Mouse (Mus musculus) CH12.LX (cell line): ENCODE measurements around the gene Dhx58. TPM values are rescaled to one million over a fixed set of nuclear protein-coding genes. Genes with fewer than 3 reads are reported as not detected.
A peak's percentile ranks its signal among the peaks of the same experiment; 100 is the strongest.

Experiments used
- DNase-seq: peaks from one replicate; pipeline ENCODE4 v3.0.0-alpha.2; 2013; ENCODE audit errors: extremely low read depth
- H3K27ac ChIP-seq: 2 replicates; pipeline ENCODE4 v1.5.1; 2012; ENCODE audit warnings: low read depth, mild to moderate bottlenecking, control low read depth, moderate library complexity; ENCODE audit not compliant: insufficient read depth
- H3K27me3 ChIP-seq: replicated peaks from 2 replicates; pipeline ENCODE3; 2012; ENCODE audit warnings: inconsistent platforms
- H3K36me3 ChIP-seq, 2 experiments: replicated peaks in 1 of 2; 2 replicates each; pipeline versions ENCODE3 to v1.6.1; 2012; ENCODE audit warnings: inconsistent platforms in 1 of 2, low read length in 1 of 2, mild to moderate bottlenecking in 1 of 2, mixed read lengths in 1 of 2, moderate library complexity in 1 of 2; ENCODE audit not compliant: control insufficient read depth in 1 of 2, insufficient read depth in 1 of 2
- H3K4me1 ChIP-seq, 2 experiments: 2 replicates each; pipeline ENCODE4 v1.6.1; 2012; ENCODE audit warnings: inconsistent platforms in 1 of 2, moderate library complexity in 1 of 2; ENCODE audit not compliant: insufficient read depth in 2 of 2, control insufficient read depth in 1 of 2
- H3K4me2 ChIP-seq: 2 replicates; pipeline ENCODE4 v1.6.1; 2012; ENCODE audit warnings: low read depth, mild to moderate bottlenecking, control low read depth; ENCODE audit not compliant: poor library complexity, insufficient read depth, severe bottlenecking
- H3K4me3 ChIP-seq, 3 experiments: fragments of 150-350 bp in 1 of 3; sonication (generic) in 1 of 3; replicated peaks in 1 of 3; 2 replicates each; pipeline versions ENCODE3 to v1.5.1; 2011 to 2012; ENCODE audit warnings: low read depth in 2 of 3, low read length in 2 of 3, mild to moderate bottlenecking in 2 of 3, moderate library complexity in 2 of 3, control low read depth in 1 of 3, improper control_type of control experiment in 1 of 3, inconsistent platforms in 1 of 3, mixed read lengths in 1 of 3; ENCODE audit not compliant: poor library complexity in 1 of 3
- H3K79me2 ChIP-seq: replicated peaks from 2 replicates; pipeline ENCODE4 v1.6.1; 2012; ENCODE audit warnings: mild to moderate bottlenecking, moderate library complexity; ENCODE audit not compliant: control insufficient read depth, poor library complexity, insufficient read depth, severe bottlenecking; ENCODE audit errors: extremely low read depth
- H3K9ac ChIP-seq: 2 replicates; pipeline ENCODE4 v1.6.1; 2012; ENCODE audit warnings: low read depth, mild to moderate bottlenecking, control low read depth, moderate library complexity; ENCODE audit not compliant: insufficient read depth
- H3K9me3 ChIP-seq: replicated peaks from 2 replicates; pipeline ENCODE3; 2012; ENCODE audit warnings: low read length, inconsistent platforms, mixed read lengths
- BHLHE40 ChIP-seq: IDR thresholded peaks from 2 replicates; pipeline ENCODE4 v1.6.1; 2011; ENCODE audit warnings: mild to moderate bottlenecking, low read depth, low read length, improper control_type of control experiment
- CHD2 ChIP-seq: IDR thresholded peaks from 2 replicates; pipeline ENCODE4 v1.6.1; 2011; ENCODE audit warnings: low read length, improper control_type of control experiment
- CTCF ChIP-seq, 2 experiments: IDR thresholded peaks in 1 of 2; conservative IDR thresholded peaks in 1 of 2; 2 replicates each; pipeline ENCODE4 v1.5.1; 2011 to 2012; ENCODE audit warnings: low read depth in 2 of 2, low read length in 2 of 2, improper control_type of control experiment in 1 of 2, inconsistent platforms in 1 of 2, mild to moderate bottlenecking in 1 of 2, moderate library complexity in 1 of 2
- E2F4 ChIP-seq: IDR thresholded peaks from 2 replicates; pipeline ENCODE4 v1.6.1; 2011; ENCODE audit warnings: low read depth, low read length, improper control_type of control experiment; ENCODE audit not compliant: insufficient replicate concordance
- EP300 ChIP-seq: IDR thresholded peaks from 2 replicates; pipeline ENCODE4 v1.6.1; 2011; ENCODE audit warnings: low read length, improper control_type of control experiment
- GABPA ChIP-seq: IDR thresholded peaks from 2 replicates; pipeline ENCODE4 v1.6.1; 2012; ENCODE audit warnings: low read depth, low read length, improper control_type of control experiment, inconsistent platforms; ENCODE audit not compliant: insufficient replicate concordance
- HCFC1 ChIP-seq: IDR thresholded peaks from 2 replicates; pipeline ENCODE4 v1.6.1; 2012; ENCODE audit warnings: low read depth, mild to moderate bottlenecking, inconsistent platforms, low read length, improper control_type of control experiment
- IRF4 ChIP-seq: IDR thresholded peaks from 2 replicates; pipeline ENCODE4 v1.6.1; 2014; ENCODE audit warnings: low read depth, mild to moderate bottlenecking, inconsistent platforms, low read length, improper control_type of control experiment
- MAX ChIP-seq: IDR thresholded peaks from 2 replicates; pipeline ENCODE4 v1.6.1; 2011; ENCODE audit warnings: low read length, improper control_type of control experiment
- MAZ ChIP-seq: IDR thresholded peaks from 2 replicates; pipeline ENCODE4 v1.6.1; 2012; ENCODE audit warnings: low read depth, mild to moderate bottlenecking, inconsistent platforms, low read length, improper control_type of control experiment, moderate library complexity
- MXI1 ChIP-seq: IDR thresholded peaks from 2 replicates; pipeline ENCODE4 v1.6.1; 2011; ENCODE audit warnings: mild to moderate bottlenecking, low read depth, low read length, improper control_type of control experiment
- MYC ChIP-seq: IDR thresholded peaks from 2 replicates; pipeline ENCODE4 v1.6.1; 2011; ENCODE audit warnings: low read depth, mild to moderate bottlenecking, improper control_type of control experiment, low read length
- NRF1 ChIP-seq: IDR thresholded peaks from 2 replicates; pipeline ENCODE4 v1.6.1; 2014; ENCODE audit warnings: low read depth, mild to moderate bottlenecking, inconsistent platforms, low read length, improper control_type of control experiment, moderate library complexity
- PAX5 ChIP-seq: IDR thresholded peaks from 2 replicates; pipeline ENCODE4 v1.6.1; 2012; ENCODE audit warnings: low read length, inconsistent platforms, mixed read lengths
- POLR2A ChIP-seq: IDR thresholded peaks from 2 replicates; pipeline ENCODE4 v1.6.1; 2011; ENCODE audit warnings: low read depth, mild to moderate bottlenecking, improper control_type of control experiment, low read length
- RCOR1 ChIP-seq: conservative IDR thresholded peaks from 2 replicates; pipeline ENCODE4 v1.6.1; 2012; ENCODE audit warnings: low read depth, mild to moderate bottlenecking, inconsistent platforms, low read length, improper control_type of control experiment
- TBP ChIP-seq: conservative IDR thresholded peaks from 2 replicates; pipeline ENCODE4 v1.6.1; 2011; ENCODE audit warnings: low read depth, low read length, improper control_type of control experiment
- TCF12 ChIP-seq: IDR thresholded peaks from 2 replicates; pipeline ENCODE4 v1.6.1; 2014; ENCODE audit warnings: low read depth, mild to moderate bottlenecking, inconsistent platforms, low read length, improper control_type of control experiment
- UBTF ChIP-seq: IDR thresholded peaks from 2 replicates; pipeline ENCODE4 v1.6.1; 2012; ENCODE audit warnings: low read depth, mild to moderate bottlenecking, inconsistent platforms, low read length, improper control_type of control experiment, moderate library complexity
- USF2 ChIP-seq: conservative IDR thresholded peaks from 2 replicates; pipeline ENCODE4 v1.6.1; 2011; ENCODE audit warnings: low read depth, low read length, improper control_type of control experiment
- ZC3H11A ChIP-seq: IDR thresholded peaks from 2 replicates; pipeline ENCODE4 v1.6.1; 2012; ENCODE audit warnings: low read depth, mild to moderate bottlenecking, inconsistent platforms, low read length, improper control_type of control experiment
- ZKSCAN1 ChIP-seq: IDR thresholded peaks from 2 replicates; pipeline ENCODE4 v1.6.1; 2012; ENCODE audit warnings: low read depth, inconsistent platforms, low read length, improper control_type of control experiment, borderline replicate concordance
- ZMIZ1 ChIP-seq: IDR thresholded peaks from 2 replicates; pipeline ENCODE4 v1.6.1; 2012; ENCODE audit warnings: low read depth, mild to moderate bottlenecking, inconsistent platforms, low read length, improper control_type of control experiment
- ZNF384 ChIP-seq: IDR thresholded peaks from 2 replicates; pipeline ENCODE4 v1.6.1; 2012; ENCODE audit warnings: low read depth, low read length, improper control_type of control experiment, inconsistent platforms
- dilution Hi-C: fragments of 300-500 bp; cut with MboI; formaldehyde crosslinking; loops from 2 replicates; pipeline ENCODE4 v1.14.3; 2020; ENCODE audit warnings: low sequenced_read_pairs; ENCODE audit not compliant: extremely low pct_unique_long_range_greater_than_20kb, extremely low pct_ligation_motif_present
- in situ Hi-C: fragments of 300-500 bp; cut with MboI; formaldehyde crosslinking; loops from 3 replicates; pipeline ENCODE4 v1.14.3; 2019; ENCODE audit warnings: low sequenced_read_pairs, low pct_ligation_motif_present, low pct_unique_long_range_greater_than_20kb, mixed read lengths
- polyA plus RNA-seq: library from polyadenylated mRNA; unstranded; fragments of >175 nt; gene quantifications from 2 replicates; pipeline ENCODE4 v1.2.1, GENCODE M21; 2012; ENCODE audit warnings: low read depth; ENCODE audit not compliant: insufficient read length
- total RNA-seq, 2 experiments: library from RNA; depleted of rRNA; stranded (reverse); fragments of 300-350 nt in 1 of 2; fragments of >200 nt in 1 of 2; gene quantifications; 2 replicates each; pipeline ENCODE4 v1.2.3; 2012 to 2014

Dhx58 gene
- total and polyA plus RNA-seq, 3 experiments = 6.3 to 15.7 (median 6.4) TPM

DNA sequence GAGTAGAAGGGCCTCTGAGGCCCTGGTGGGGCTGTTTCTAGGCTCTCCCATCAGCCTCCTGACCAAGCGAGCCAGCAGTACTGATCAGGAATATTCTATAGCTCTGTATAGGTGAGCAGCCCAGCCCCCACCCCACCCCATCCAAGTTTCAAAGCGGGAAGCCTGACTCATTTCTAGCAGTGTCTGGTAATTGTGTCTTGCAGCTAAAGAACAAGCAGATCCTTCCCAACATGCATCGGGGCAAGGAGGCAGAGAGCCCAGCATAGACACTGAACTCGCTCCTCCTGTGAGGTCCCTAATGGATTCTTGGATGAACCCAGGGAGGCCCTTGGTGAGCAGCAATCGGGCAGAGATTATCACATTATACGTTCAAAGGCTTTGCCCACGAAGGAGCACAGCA, 26.3 kb downstream of the Dhx58 start:
- in situ Hi-C loops = no loop called here
- Histone ChIP-seq H3K4me3 (no peak overlapping the region), H3K27ac (no peak overlapping the region), H3K9me3 (no peaks in the 10 kb centered on the region), H3K9ac (no peak overlapping the region), H3K4me1 (peaks cover 12 to 48% of the 10 kb centered on the region in 2 experiments), H3K36me3 (no peaks in the 10 kb centered on the region), H3K27me3 (peaks cover 16% of the 10 kb centered on the region), H3K4me2 (no peak overlapping the region), H3K79me2 (no peaks in the 10 kb centered on the region)
- TF ChIP-seq PAX5 = no peak
- no peak for TF ChIP-seq MXI1
- peak; percentile 74 for TF ChIP-seq IRF4
- TF ChIP-seq CHD2 = 0 out of 2 replicates have a peak, but pooled peaks have one; percentile 9
- TF ChIP-seq RCOR1 = no peak
- DNase-seq = no peak
- dilution Hi-C loops = no loop called here

DNA sequence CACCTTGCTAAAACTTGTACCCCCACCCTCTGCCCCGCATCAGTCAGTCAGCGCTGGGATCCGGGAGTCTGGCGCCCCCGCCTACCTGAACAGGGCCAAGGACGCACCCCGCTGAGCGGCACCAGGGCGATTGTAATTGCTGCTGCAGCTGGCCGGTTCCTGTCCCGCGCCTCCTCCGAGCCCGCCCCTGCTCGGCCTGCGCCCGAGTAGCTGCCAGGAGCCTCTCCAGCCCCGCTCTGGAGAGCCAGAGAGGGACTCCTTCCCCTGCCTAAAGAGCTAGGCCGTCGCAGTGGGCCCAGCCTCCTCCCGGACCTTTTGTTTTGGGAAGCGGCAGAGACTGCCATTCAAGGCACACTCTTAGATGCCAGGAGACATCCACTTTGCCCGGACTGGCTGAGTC, 30.9 kb downstream of the Dhx58 start:
- TF ChIP-seq NRF1 (no peak), ZNF384 (no peak), MAZ (no peak), POLR2A (no peak), ZKSCAN1 (no peak), UBTF (no peak), EP300 (no peak), GABPA (no peak), CTCF (conservative IDR thresholded peaks at IDR 0.05 in 1 of 2, IDR thresholded peaks at IDR 0.05 in 1 of 2; ENCODE audit: low read depth in 2 of 2, low read length in 2 of 2) (no peak), TCF12 (no peak), TBP (no peak), MYC (no peak), ZMIZ1 (no peak), USF2 (no peak), BHLHE40 (no peak), HCFC1 (no peak), ZC3H11A (no peak), MAX (no peak), E2F4 (no peak)
- TF ChIP-seq, all 38 proteins: peak for 0
- Histone ChIP-seq H3K79me2 (no peaks in the 10 kb centered on the region), H3K36me3 (no peaks in the 10 kb centered on the region), H3K4me2 (no peak overlapping the region), H3K27ac (no peak overlapping the region), H3K4me3 (no peak overlapping the region), H3K4me1 (peaks cover 4 to 8% of the 10 kb centered on the region in 2 experiments; a peak in 3 of 4 replicates), H3K9ac (no peak overlapping the region), H3K27me3 (peaks cover 21% of the 10 kb centered on the region), H3K9me3 (peaks cover 5% of the 10 kb centered on the region)
- DNase-seq = no peak
- in situ Hi-C loops (no loop called here), dilution Hi-C loops (no loop called here)
